Mouse (Mus musculus) C2C12 (cell line): ENCODE measurements around the gene Pigl.

Experiments
- CTCF ChIP-seq: IDR thresholded peaks from one replicate; pipeline ENCODE4 v1.5.1; 2011; ENCODE audit not compliant: control insufficient read depth, insufficient read depth, insufficient read length
- MAX ChIP-seq: IDR thresholded peaks from one replicate; pipeline ENCODE4 v1.6.1; 2011; ENCODE audit warnings: mild to moderate bottlenecking, control low read depth
- MYOD1 ChIP-seq: IDR thresholded peaks from one replicate; pipeline ENCODE4 v1.6.1; 2011; ENCODE audit warnings: low read depth; ENCODE audit not compliant: control insufficient read depth, insufficient read length
- USF1 ChIP-seq: IDR thresholded peaks from one replicate; pipeline ENCODE4 v1.6.1; 2011; ENCODE audit warnings: low read depth, mild to moderate bottlenecking, control low read depth, moderate library complexity

GRCm38 (mm10) chr11:62432211-62432610 is 26.0 kb upstream of the Pigl start:
- TF ChIP-seq CTCF = no peak
- no peak for TF ChIP-seq USF1
- no peak for TF ChIP-seq MAX
- TF ChIP-seq MYOD1 = no peak
